Mouse (Mus musculus) heart, embryonic 12.5 days (tissue): Measurements from ENCODE around the gene Lrrc30. TPM values are rescaled to one million over a fixed set of nuclear protein-coding genes. Genes with fewer than 3 reads are reported as not detected.

Experiments used
- ATAC-seq: fragments of 200-750 bp; cut with Nextera tagmentation; 2 replicates; pipeline ENCODE4 v1.8.0; 2017; ENCODE audit warnings: moderate TSS enrichment, moderate library complexity; ENCODE audit not compliant: insufficient number of reproducible peaks, low FRiP score
- H3K27ac ChIP-seq: fragments of 300-500 bp; sonication (generic); 2 replicates; pipeline ENCODE4 v1.5.1; 2016; ENCODE audit warnings: mild to moderate bottlenecking, moderate library complexity; ENCODE audit not compliant: poor library complexity, severe bottlenecking
- H3K27me3 ChIP-seq: fragments of 300-500 bp; sonication (generic); replicated peaks from 2 replicates; pipeline ENCODE4 v1.6.1; 2016; ENCODE audit warnings: mild to moderate bottlenecking, moderate library complexity
- H3K36me3 ChIP-seq: fragments of 300-500 bp; sonication (generic); 2 replicates; pipeline ENCODE4 v1.6.1; 2016; ENCODE audit warnings: mild to moderate bottlenecking, moderate library complexity
- H3K4me1 ChIP-seq: fragments of 300-500 bp; sonication (generic); replicated peaks from 2 replicates; pipeline ENCODE4 v1.6.1; 2016; ENCODE audit warnings: mild to moderate bottlenecking
- H3K4me2 ChIP-seq: fragments of 300-500 bp; sonication (generic); 2 replicates; pipeline ENCODE4 v1.6.1; 2016; ENCODE audit warnings: mild to moderate bottlenecking, moderate library complexity
- H3K4me3 ChIP-seq: fragments of 300-500 bp; sonication (generic); 2 replicates; pipeline ENCODE4 v1.5.1; 2016; ENCODE audit warnings: mild to moderate bottlenecking
- H3K9ac ChIP-seq: fragments of 300-500 bp; sonication (generic); 2 replicates; pipeline ENCODE4 v1.6.1; 2016; ENCODE audit warnings: mild to moderate bottlenecking, moderate library complexity
- H3K9me3 ChIP-seq: fragments of 300-500 bp; sonication (generic); replicated peaks from 2 replicates; pipeline ENCODE4 v1.6.1; 2016; ENCODE audit warnings: mild to moderate bottlenecking, moderate library complexity
- WGBS: fragments of 180-500 bp; shearing (Covaris S2); methylation state at CpG from one replicate; pipeline ENCODE4 v1.1.7; 2016; 5-methylcytosine and 5-hydroxymethylcytosine counted together
- polyA plus RNA-seq: library from polyadenylated mRNA; unstranded; fragments of >200 nt; fragmentation: Nextera tagmentation; extraction: Ambion mirVana; gene quantifications from 2 replicates; pipeline ENCODE4 v1.2.1, GENCODE M21; 2016

The Lrrc30 gene
- polyA plus RNA-seq, 1 experiment from 2014 or later = 0.13 TPM

DNA sequence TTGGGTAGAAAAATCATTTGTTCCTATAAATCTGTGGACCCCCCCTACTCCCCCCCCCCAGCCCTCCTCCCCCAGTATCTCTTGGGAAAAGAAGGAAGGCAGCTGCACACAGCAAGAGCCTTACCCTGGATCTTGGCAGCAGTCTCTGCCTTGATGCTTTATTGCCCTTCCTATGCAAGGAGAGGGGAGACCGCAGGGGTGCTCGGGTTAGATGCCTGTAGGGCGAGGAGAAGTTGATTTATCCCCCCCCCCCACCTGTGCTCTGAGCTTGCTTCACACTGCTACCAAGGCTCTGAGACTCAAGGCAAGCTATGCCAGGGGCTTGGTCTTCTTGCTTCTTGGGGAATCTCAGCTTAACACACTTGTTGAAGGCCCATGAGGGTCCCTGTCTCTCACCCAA, 2.8 kb downstream of the Lrrc30 start:
- peaks cover 8% of the 10 kb centered on the region for H3K4me1 ChIP-seq
- no peak for ATAC-seq
- H3K4me2 ChIP-seq = peak overlapping the region; percentile 20; the same call in 1 of the 2 replicates
- 74% methylated on average over 3 of the region's 3 CpGs for WGBS
- H3K36me3 ChIP-seq = no peaks in the 10 kb centered on the region
- H3K4me3 ChIP-seq = no peak overlapping the region
- H3K27ac ChIP-seq = no peak overlapping the region
- H3K27me3 ChIP-seq = no peaks in the 10 kb centered on the region
- H3K9ac ChIP-seq = no peak overlapping the region
- H3K9me3 ChIP-seq = no peaks in the 10 kb centered on the region

DNA sequence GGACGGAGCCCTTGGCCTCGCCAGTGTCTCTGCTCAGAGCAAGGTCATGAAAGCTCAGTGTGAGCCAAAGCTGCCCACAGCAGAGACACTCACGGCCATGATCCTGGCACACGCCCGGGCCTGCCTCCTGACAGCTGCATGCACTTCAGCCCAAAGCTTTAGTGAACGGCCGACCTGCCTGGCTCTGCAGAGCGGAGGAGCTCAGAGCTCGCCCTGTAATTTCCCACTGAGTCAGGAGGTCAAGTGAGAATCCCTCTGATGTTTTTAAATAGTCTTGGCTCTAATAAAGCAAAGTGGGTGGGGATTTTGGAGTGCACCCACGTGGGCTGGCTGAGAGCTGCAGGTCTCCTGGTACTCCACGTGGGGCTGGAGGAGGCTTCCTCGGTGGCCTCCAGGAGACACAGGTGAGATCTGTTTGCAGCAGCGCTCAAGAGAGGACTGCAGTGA, 3.3 kb downstream of the Lrrc30 start:
- Histone ChIP-seq H3K36me3 (no peaks in the 10 kb centered on the region), H3K4me3 (no peak overlapping the region), H3K9ac (no peak overlapping the region), H3K4me2 (peak overlapping the region; percentile 20), H3K27ac (peak overlapping the region; percentile 31), H3K27me3 (no peaks in the 10 kb centered on the region), H3K9me3 (no peaks in the 10 kb centered on the region), H3K4me1 (peaks cover 8% of the 10 kb centered on the region)
- ATAC-seq = peak; percentile 66
- 35% methylated on average over 13 of the region's 13 CpGs for WGBS

DNA sequence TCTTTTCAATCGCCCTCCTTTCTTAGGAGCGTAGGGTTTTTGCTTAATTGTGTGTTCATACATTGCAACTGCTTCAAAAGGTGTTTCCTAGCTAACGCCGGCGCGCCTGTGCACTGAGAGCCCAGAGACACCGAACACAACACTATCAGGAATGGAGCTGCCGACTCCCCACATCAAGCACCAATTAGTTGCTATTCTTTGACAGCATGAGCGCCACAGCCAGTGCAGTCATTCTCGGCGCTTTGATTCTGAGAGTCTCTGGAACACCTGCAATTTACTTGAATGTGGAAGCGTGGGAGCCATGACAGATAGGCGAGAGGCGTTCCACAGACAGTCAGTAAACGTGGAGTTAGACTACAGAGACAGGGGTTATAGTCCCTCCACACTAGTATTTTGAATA, 4.0 kb downstream of the Lrrc30 start:
- H3K27ac ChIP-seq = no peak overlapping the region

DNA sequence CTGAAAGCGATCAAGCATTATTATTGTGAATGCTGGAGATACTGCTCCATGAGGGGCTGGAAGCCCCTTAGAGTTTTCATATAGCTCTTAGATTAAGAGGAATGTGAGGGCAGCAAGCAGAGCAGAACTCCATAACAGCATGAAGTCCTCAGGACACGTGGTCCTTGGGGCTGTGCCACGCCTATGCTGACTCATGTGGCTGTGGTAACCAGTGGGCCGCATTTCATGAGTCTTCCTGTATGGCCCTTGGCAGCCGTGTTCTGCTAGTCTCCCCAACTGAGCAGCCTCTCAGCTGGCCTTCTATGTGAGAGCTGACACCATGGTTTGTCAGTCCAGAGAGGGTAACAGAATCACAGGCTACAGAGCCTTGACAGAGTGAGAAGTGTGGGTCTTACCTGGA, 7.1 kb downstream of the Lrrc30 start:
- Histone ChIP-seq H3K4me3 (no peak overlapping the region), H3K4me1 (peaks cover 14% of the 10 kb centered on the region), H3K9me3 (no peaks in the 10 kb centered on the region), H3K27ac (no peak overlapping the region), H3K9ac (no peak overlapping the region), H3K4me2 (no peak overlapping the region), H3K27me3 (no peaks in the 10 kb centered on the region), H3K36me3 (no peaks in the 10 kb centered on the region)
- no peak for ATAC-seq
- WGBS = 73% methylated on average over 5 of the region's 5 CpGs

More for the DNA sequence above, 4.0 kb downstream of the Lrrc30 start:
- H3K4me3 ChIP-seq = no peak overlapping the region
- H3K9ac ChIP-seq = no peak overlapping the region
- no peaks in the 10 kb centered on the region for H3K36me3 ChIP-seq
- no peaks in the 10 kb centered on the region for H3K9me3 ChIP-seq
- no peaks in the 10 kb centered on the region for H3K27me3 ChIP-seq
- 86% methylated on average over 15 of the region's 15 CpGs for WGBS
- H3K4me2 ChIP-seq = no peak overlapping the region
- no peak for ATAC-seq
- peaks cover 11% of the 10 kb centered on the region for H3K4me1 ChIP-seq

DNA sequence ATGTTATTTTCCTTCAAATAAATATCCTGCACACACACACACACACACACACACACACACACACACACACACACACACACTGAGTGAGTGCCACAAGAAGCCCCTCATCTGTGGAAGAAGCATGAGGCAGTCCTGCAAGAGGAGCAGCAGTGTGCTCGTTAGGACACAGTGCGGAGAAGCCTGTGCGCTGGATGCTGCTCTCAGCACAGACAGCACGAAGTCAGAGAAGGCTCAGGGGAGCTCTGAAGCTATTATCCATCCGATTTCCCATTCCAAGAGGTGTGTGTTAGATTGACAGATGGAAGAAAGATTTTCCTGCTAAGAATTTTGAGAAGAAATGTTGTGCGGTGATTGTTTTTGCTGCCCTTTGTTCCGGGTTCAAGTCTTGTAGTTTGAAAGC, 13.5 kb downstream of the Lrrc30 start:
- ATAC-seq = no peak

DNA sequence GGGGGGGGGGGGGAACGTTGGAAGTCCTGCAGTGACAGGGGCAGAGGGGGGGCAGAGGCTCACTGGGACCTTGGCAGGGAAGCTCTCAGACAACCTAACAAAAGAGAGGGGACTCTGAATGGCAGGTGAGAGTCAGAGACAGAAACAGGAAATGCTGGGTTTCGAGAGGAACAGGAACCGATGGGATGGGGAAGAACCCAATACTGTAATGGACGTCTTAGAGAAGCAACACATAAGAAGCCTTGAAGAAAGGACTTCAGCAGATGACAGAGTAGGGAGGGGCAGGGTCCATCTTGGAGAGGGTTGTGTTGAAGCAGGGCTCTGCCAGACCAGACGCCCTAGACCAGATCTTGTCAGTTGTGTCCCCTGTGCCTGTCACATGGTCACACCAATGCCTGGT, 18.1 kb downstream of the Lrrc30 start:
- WGBS = 62% methylated on average over 4 of the region's 5 CpGs
- Histone ChIP-seq H3K4me1 (no peaks in the 10 kb centered on the region), H3K9ac (no peak overlapping the region), H3K9me3 (no peaks in the 10 kb centered on the region), H3K36me3 (no peaks in the 10 kb centered on the region), H3K27ac (no peak overlapping the region), H3K4me3 (no peak overlapping the region), H3K27me3 (no peaks in the 10 kb centered on the region), H3K4me2 (no peak overlapping the region)
- ATAC-seq = no peak

More for the DNA sequence above, 13.5 kb downstream of the Lrrc30 start:
- Histone ChIP-seq H3K27ac (no peak overlapping the region), H3K4me2 (no peak overlapping the region), H3K4me1 (peaks cover 7% of the 10 kb centered on the region; the same call in 1 of the 2 replicates), H3K9me3 (no peaks in the 10 kb centered on the region), H3K9ac (no peak overlapping the region), H3K4me3 (no peak overlapping the region), H3K36me3 (no peaks in the 10 kb centered on the region), H3K27me3 (no peaks in the 10 kb centered on the region)
- 78% methylated on average over 7 of the region's 7 CpGs for WGBS

DNA sequence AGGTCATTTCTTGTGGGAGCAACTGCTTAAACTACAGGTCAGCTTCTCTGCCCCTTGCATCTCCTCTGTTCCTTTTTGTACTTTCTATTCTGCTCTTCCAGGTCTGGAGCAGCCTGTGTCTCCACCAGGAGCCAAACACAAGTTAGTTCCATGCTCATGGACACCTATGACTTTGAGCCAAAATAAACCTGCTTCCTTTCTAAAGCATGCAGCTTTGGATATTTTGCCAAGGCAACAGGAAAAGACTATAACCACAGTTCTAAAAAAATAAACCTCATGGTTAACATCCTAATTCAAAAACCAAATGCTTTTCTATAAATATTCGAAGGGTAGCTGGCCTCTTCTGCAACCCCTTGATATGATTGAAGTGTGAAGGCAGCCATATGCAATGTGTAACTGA, 19.9 kb downstream of the Lrrc30 start:
- H3K9me3 ChIP-seq = no peaks in the 10 kb centered on the region
- WGBS = 77% methylated on average over 1 of the region's 1 CpGs
- no peaks in the 10 kb centered on the region for H3K4me1 ChIP-seq
- no peaks in the 10 kb centered on the region for H3K27me3 ChIP-seq
- H3K4me3 ChIP-seq = no peak overlapping the region
- ATAC-seq = no peak
- H3K4me2 ChIP-seq = no peak overlapping the region
- no peak overlapping the region for H3K27ac ChIP-seq
- H3K9ac ChIP-seq = no peak overlapping the region
- H3K36me3 ChIP-seq = no peaks in the 10 kb centered on the region

DNA sequence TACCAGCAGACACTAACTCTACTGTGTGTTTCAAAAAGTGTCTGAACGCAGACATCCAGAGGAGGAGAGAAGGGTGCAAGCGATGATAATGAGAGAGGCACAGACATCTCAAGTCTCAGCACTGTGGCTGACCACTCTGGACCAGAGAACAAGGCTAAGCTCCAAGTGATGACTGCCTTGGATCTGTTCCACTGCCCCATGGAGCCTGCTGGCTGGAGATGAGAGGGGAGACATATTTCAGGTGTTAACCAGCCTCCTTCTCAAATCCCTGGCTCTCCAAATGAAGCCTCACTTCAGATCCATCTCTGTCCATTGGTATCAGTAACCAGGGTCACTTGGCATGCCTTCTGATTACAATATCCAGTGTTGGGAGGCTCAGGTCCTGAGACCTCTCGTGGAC, 20.4 kb downstream of the Lrrc30 start:
- 71% methylated on average over 3 of the region's 3 CpGs for WGBS
- Histone ChIP-seq H3K9me3 (no peaks in the 10 kb centered on the region), H3K4me2 (no peak overlapping the region), H3K4me1 (no peaks in the 10 kb centered on the region), H3K27me3 (no peaks in the 10 kb centered on the region), H3K9ac (no peak overlapping the region), H3K4me3 (no peak overlapping the region), H3K27ac (no peak overlapping the region), H3K36me3 (no peaks in the 10 kb centered on the region)
- no peak for ATAC-seq

DNA sequence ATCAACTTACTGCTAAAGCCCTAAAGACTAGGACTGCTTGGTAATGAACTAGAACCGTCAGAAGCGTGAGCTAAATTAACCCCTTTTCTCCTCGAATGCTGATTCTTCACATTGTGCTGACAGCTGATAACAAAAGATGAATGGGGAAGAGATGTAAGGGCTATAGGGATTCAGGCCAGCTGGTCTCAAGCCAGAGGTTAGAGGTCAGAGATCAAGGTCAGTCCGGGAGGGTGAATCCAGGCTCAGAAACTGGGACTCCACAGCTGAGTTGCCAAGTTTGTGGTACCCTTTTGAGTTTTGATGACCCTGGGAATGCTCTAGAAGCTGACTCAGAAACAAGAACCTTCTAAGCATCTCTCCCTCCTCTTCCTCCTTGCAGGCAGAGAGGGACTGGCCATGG, 28.1 kb downstream of the Lrrc30 start:
- no peak overlapping the region for H3K9ac ChIP-seq
- no peaks in the 10 kb centered on the region for H3K27me3 ChIP-seq
- 32% methylated on average over 4 of the region's 4 CpGs for WGBS
- no peak overlapping the region for H3K27ac ChIP-seq
- H3K36me3 ChIP-seq = no peaks in the 10 kb centered on the region
- ATAC-seq = no peak
- no peak overlapping the region for H3K4me3 ChIP-seq
- H3K4me2 ChIP-seq = no peak overlapping the region
- no peaks in the 10 kb centered on the region for H3K9me3 ChIP-seq
- no peaks in the 10 kb centered on the region for H3K4me1 ChIP-seq

DNA sequence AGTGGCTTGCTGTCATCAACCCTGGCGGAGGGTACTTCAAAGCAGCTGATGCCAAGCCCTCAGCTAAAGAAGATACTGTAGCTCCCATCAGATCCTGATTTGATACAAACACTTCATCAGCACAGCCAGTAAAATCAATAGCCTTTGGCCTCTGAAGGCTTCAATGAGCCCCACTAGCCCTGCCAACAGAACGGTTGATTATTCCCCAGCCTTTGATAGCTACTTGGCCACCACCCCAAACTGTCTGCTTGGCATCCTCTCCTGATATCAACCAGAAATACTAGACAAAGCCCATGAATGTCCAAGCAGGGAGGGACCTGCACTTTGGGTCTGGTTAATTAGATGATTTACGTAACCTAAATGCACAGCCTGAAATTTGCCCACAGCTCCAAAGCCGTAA, 30.0 kb downstream of the Lrrc30 start:
- Histone ChIP-seq H3K4me1 (no peaks in the 10 kb centered on the region), H3K4me2 (no peak overlapping the region), H3K36me3 (no peaks in the 10 kb centered on the region), H3K27ac (no peak overlapping the region), H3K4me3 (no peak overlapping the region), H3K9me3 (no peaks in the 10 kb centered on the region), H3K27me3 (no peaks in the 10 kb centered on the region), H3K9ac (no peak overlapping the region)
- WGBS = 69% methylated on average over 4 of the region's 4 CpGs
- no peak for ATAC-seq

DNA sequence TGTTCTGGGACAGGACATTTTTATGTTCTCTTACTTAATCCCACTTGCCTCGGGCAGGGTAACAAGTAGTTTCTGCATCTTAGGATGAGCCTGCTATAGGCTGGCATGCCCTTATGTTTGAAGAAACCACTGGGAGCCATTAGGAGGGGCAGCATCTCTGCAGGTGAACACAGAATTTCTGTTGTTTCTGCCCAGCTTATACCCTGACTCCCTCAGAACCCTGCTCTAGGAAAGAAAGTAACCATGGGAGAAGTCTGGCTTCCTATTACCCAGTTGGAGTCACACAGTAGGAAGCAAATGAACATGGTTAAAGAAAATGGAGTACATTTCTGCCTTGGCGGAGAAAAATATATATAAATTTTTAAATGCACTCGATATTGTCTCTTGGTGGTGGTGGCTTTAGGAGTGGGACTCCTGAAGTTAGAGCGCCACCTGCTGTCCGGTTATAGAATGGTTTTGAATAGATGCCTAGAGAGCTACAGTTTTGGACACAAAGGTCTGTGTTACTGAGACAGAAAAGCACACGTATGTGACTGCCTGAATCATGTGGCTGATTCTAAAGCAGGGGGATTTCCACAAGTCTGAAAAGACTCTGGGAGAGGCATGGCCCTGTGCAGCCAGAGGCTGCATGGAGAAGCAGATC, 47.5 kb downstream of the Lrrc30 start:
- WGBS = 24% methylated on average over 6 of the region's 6 CpGs
- Histone ChIP-seq H3K4me1 (no peaks in the 10 kb centered on the region), H3K9ac (no peak overlapping the region), H3K36me3 (no peaks in the 10 kb centered on the region), H3K4me2 (no peak overlapping the region), H3K27ac (no peak overlapping the region), H3K4me3 (no peak overlapping the region), H3K27me3 (no peaks in the 10 kb centered on the region), H3K9me3 (no peaks in the 10 kb centered on the region)
- ATAC-seq = peak; percentile 77; the same call in 1 of the 2 replicates

DNA sequence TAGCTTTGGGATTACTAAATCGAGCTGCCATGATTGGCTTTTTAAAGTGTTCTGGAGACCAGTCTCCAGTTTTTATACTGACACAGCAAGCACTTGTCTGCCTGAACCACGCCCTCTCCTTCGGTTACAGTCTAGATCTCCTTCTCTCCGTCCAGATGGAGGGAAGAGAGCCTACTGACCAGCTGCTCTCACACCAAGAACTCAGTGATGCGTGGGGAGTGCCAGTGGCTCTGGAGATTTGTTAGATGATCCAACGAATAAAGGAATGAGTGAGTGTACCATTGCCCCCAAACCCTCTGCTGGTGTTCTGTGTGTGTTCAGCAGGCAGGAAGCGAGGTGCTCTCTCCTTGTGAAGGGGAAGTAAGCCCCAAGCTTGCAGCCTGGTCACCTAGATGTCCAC, 48.0 kb downstream of the Lrrc30 start:
- H3K9me3 ChIP-seq = no peaks in the 10 kb centered on the region
- H3K4me2 ChIP-seq = no peak overlapping the region
- no peaks in the 10 kb centered on the region for H3K4me1 ChIP-seq
- 66% methylated on average over 7 of the region's 7 CpGs for WGBS
- H3K27me3 ChIP-seq = no peaks in the 10 kb centered on the region
- H3K9ac ChIP-seq = no peak overlapping the region
- H3K36me3 ChIP-seq = no peaks in the 10 kb centered on the region
- H3K4me3 ChIP-seq = no peak overlapping the region
- H3K27ac ChIP-seq = no peak overlapping the region
- ATAC-seq = no peak
